Mouse (Mus musculus): ENCODE results near the gene Sgpp1. TPM values are rescaled to one million over a fixed set of nuclear protein-coding genes. Genes with fewer than 3 reads are reported as not detected.
"Not testable (repeated sequence)": the region's sequence is repeated elsewhere in the genome, so short reads cannot be mapped to it uniquely, and the experiment has no call there.

Gene Sgpp1
- polyA plus RNA-seq, 1 experiment from 2014 or later, result 15.3 TPM

DNA sequence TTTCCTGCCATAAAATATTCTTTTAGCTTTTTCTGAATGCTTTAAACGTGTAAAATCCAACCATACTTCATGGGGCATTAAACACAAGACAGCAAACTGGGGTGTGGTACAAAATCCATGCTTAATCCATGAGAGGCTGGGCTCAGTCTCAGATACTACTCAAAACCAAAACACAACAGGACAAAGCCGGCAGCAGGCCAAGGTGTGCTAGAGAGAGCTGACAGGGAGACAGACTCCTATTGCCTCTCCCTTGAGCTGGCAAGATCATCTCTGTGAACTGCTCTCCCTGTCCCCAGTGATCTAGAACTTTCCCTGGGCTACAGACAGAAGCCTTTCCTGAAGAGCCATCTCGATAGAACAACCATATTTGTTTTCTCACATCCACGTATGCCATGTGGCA, 5.1 kb downstream of the Sgpp1 start:
- Histone ChIP-seq H3K9me3 (no peaks in the 10 kb centered on the region), H3K9ac (no peak overlapping the region), H3K36me3 (peaks cover 7% of the 10 kb centered on the region), H3K27ac (no peak overlapping the region), H3K4me1 (peaks cover 6% of the 10 kb centered on the region), H3K4me3 (no peak overlapping the region), H3K27me3 (no peaks in the 10 kb centered on the region), H3K4me2 (replicated peaks) (no peak overlapping the region)
- 75% methylated on average over 4 of the region's 4 CpGs for WGBS
- no peak for ATAC-seq (ENCODE audit: insufficient number of reproducible peaks, insufficient read depth, low FRiP score, low TSS enrichment)

GRCm38 (mm10) chr12:75729876-75730275, 5.7 kb downstream of the Sgpp1 start:
- 59% methylated on average over 1 of the region's 1 CpGs for WGBS
- Histone ChIP-seq H3K36me3 (peaks cover 7% of the 10 kb centered on the region), H3K27ac (no peak overlapping the region), H3K4me3 (no peak overlapping the region), H3K4me2 (replicated peaks) (no peak overlapping the region), H3K9me3 (no peaks in the 10 kb centered on the region), H3K4me1 (peaks cover 6% of the 10 kb centered on the region), H3K27me3 (no peaks in the 10 kb centered on the region), H3K9ac (no peak overlapping the region)
- no peak for ATAC-seq (ENCODE audit: insufficient number of reproducible peaks, insufficient read depth, low FRiP score, low TSS enrichment)

GRCm38 (mm10) chr12:75727333-75728125, 8.0 kb downstream of the Sgpp1 start:
- no peak overlapping the region for H3K27ac ChIP-seq
- no peak for ATAC-seq (ENCODE audit: insufficient number of reproducible peaks, insufficient read depth, low FRiP score, low TSS enrichment)
- 92% methylated on average over 15 of the region's 15 CpGs for WGBS
- H3K4me3 ChIP-seq, result no peak overlapping the region
- no peaks in the 10 kb centered on the region for H3K4me1 ChIP-seq
- no peak overlapping the region for H3K4me2 ChIP-seq (replicated peaks)
- no peaks in the 10 kb centered on the region for H3K9me3 ChIP-seq
- no peak overlapping the region for H3K9ac ChIP-seq
- H3K27me3 ChIP-seq, result no peaks in the 10 kb centered on the region
- peaks cover 7% of the 10 kb centered on the region for H3K36me3 ChIP-seq

GRCm38 (mm10) chr12:75726349-75726861, 9.1 kb downstream of the Sgpp1 start:
- no peaks in the 10 kb centered on the region for H3K9me3 ChIP-seq
- no peak overlapping the region for H3K27ac ChIP-seq
- 78% methylated on average over 8 of the region's 8 CpGs for WGBS
- no peak overlapping the region for H3K4me2 ChIP-seq (replicated peaks)
- H3K36me3 ChIP-seq, result peaks cover 7% of the 10 kb centered on the region
- ATAC-seq (ENCODE audit: insufficient number of reproducible peaks, insufficient read depth, low FRiP score, low TSS enrichment), result no peak
- H3K4me3 ChIP-seq, result no peak overlapping the region
- no peaks in the 10 kb centered on the region for H3K27me3 ChIP-seq
- no peaks in the 10 kb centered on the region for H3K4me1 ChIP-seq
- H3K9ac ChIP-seq, result no peak overlapping the region

- no peak overlapping the region for H3K27ac ChIP-seq
- no peak overlapping the region for H3K9ac ChIP-seq
- ATAC-seq (ENCODE audit: insufficient number of reproducible peaks, insufficient read depth, low FRiP score, low TSS enrichment), result no peak
- H3K27me3 ChIP-seq, result no peaks in the 10 kb centered on the region
- WGBS, result 89% methylated on average over 14 of the region's 14 CpGs
- no peaks in the 10 kb centered on the region for H3K9me3 ChIP-seq
- no peak overlapping the region for H3K4me2 ChIP-seq (replicated peaks)
- H3K4me3 ChIP-seq, result no peak overlapping the region
- H3K4me1 ChIP-seq, result no peaks in the 10 kb centered on the region
- peaks cover 7% of the 10 kb centered on the region for H3K36me3 ChIP-seq
Observed at GRCm38 (mm10) chr12:75724621-75725324, 10.8 kb downstream of the Sgpp1 start.

DNA sequence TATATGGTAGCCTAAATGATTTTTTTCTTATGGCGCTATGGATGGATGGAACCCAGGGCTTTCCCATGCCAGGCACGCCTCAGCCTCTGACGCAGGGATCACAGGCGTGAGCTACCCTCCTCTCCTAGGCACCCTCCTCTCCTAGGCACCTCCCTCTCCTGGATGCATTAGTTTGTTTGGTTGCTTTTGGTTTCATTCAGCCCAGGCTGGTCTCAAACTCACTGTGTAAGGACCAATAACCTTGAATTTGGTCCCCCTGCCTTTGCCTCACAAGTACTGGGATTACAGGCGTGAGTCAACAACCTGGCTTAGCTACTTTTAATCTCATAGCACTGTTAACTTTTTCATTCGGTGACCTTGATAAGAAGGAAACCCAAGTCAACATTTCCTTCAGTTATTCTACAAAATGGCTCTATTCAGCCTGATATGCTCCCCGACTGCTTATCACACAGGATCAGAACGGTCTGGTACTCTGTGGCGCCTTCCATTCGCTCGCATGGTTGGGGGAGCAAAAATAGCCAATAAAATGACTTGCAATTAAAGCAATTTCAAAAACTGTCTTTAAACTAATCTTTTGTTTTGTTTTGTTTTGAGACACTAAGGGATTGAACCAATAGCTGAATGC, 11.6 kb downstream of the Sgpp1 start:
- Histone ChIP-seq H3K9ac (no peak overlapping the region), H3K36me3 (peaks cover 7% of the 10 kb centered on the region), H3K27ac (no peak overlapping the region), H3K9me3 (no peaks in the 10 kb centered on the region), H3K4me2 (replicated peaks) (no peak overlapping the region), H3K4me3 (no peak overlapping the region), H3K4me1 (no peaks in the 10 kb centered on the region), H3K27me3 (no peaks in the 10 kb centered on the region)
- WGBS, result 90% methylated on average over 11 of the region's 11 CpGs
- no peak for ATAC-seq (ENCODE audit: insufficient number of reproducible peaks, insufficient read depth, low FRiP score, low TSS enrichment)

- H3K27me3 ChIP-seq, result no peaks in the 10 kb centered on the region
- no peak overlapping the region for H3K9ac ChIP-seq
- 19% methylated on average over 4 of the region's 4 CpGs for WGBS
- no peak overlapping the region for H3K27ac ChIP-seq
- H3K4me3 ChIP-seq, result no peak overlapping the region
- no peak overlapping the region for H3K4me2 ChIP-seq (replicated peaks)
- H3K36me3 ChIP-seq, result no peaks in the 10 kb centered on the region
- H3K9me3 ChIP-seq, result no peaks in the 10 kb centered on the region
- H3K4me1 ChIP-seq, result no peaks in the 10 kb centered on the region
- ATAC-seq (ENCODE audit: insufficient number of reproducible peaks, insufficient read depth, low FRiP score, low TSS enrichment), result no peak
Observed at GRCm38 (mm10) chr12:75721941-75722340, 13.6 kb downstream of the Sgpp1 start.

- no peak overlapping the region for H3K9ac ChIP-seq
- no peaks in the 10 kb centered on the region for H3K27me3 ChIP-seq
- H3K9me3 ChIP-seq, result no peaks in the 10 kb centered on the region
- H3K27ac ChIP-seq, result no peak overlapping the region
- no peaks in the 10 kb centered on the region for H3K4me1 ChIP-seq
- H3K36me3 ChIP-seq, result no peaks in the 10 kb centered on the region
- 61% methylated on average over 9 of the region's 9 CpGs for WGBS
- H3K4me2 ChIP-seq (replicated peaks), result no peak overlapping the region
- H3K4me3 ChIP-seq, result no peak overlapping the region
- no peak for ATAC-seq (ENCODE audit: insufficient number of reproducible peaks, insufficient read depth, low FRiP score, low TSS enrichment)
Observed at GRCm38 (mm10) chr12:75721006-75721405, 14.5 kb downstream of the Sgpp1 start.

DNA sequence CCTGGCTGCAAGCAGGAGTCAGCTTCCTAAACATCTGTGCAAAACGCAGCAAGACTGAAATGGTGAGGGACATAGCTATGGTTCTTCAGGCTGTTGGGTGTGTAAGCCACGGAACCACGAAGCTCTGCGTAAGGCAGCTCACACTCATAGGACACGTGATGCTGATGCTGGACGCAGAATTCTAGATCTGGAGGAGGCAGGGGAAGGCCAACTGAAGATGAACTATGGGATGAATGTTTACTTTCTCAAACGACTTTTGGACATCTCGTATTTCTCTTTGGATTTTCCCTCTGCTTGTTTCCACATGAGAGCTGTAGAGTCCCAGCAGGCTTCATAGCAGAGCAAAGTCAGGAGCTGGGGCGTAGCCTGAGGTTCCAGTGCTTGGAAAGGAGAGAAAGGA, 21.9 kb downstream of the Sgpp1 start:
- Histone ChIP-seq H3K4me1 (no peaks in the 10 kb centered on the region), H3K27me3 (no peaks in the 10 kb centered on the region), H3K27ac (no peak overlapping the region), H3K9ac (no peak overlapping the region), H3K9me3 (no peaks in the 10 kb centered on the region), H3K36me3 (no peaks in the 10 kb centered on the region), H3K4me3 (no peak overlapping the region), H3K4me2 (replicated peaks) (no peak overlapping the region)
- 77% methylated on average over 9 of the region's 9 CpGs for WGBS
- no peak for ATAC-seq (ENCODE audit: insufficient number of reproducible peaks, insufficient read depth, low FRiP score, low TSS enrichment)

DNA sequence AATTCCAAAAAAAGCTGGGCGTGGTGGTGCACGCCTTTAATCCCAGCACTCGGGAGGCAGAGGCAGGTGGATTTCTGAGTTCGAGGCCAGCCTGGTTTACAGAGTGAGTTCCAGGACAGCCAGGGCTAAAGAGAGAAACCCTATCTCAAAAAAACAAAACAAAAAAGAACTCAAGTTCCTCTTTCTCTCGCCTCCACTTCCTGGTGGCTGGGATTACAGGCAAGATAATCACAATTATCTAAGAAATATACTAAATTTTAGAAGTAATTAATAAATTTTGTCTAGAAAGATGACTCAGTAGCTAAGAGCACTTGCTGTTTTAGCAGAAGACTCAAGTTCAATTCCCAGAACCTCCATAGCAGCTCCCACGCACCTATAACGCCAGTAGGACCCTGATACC, 22.6 kb downstream of the Sgpp1 start:
- 93% methylated on average over 7 of the region's 7 CpGs for WGBS
- H3K27me3 ChIP-seq; H3K27ac ChIP-seq; H3K36me3 ChIP-seq; H3K9me3 ChIP-seq; H3K4me2 ChIP-seq (replicated peaks); ATAC-seq (ENCODE audit: insufficient number of reproducible peaks, insufficient read depth, low FRiP score, low TSS enrichment); H3K4me3 ChIP-seq; H3K4me1 ChIP-seq; H3K9ac ChIP-seq: not testable (repeated sequence)

- ATAC-seq (ENCODE audit: insufficient number of reproducible peaks, insufficient read depth, low FRiP score, low TSS enrichment), result no peak
- Histone ChIP-seq H3K4me3 (no peak overlapping the region), H3K27me3 (no peaks in the 10 kb centered on the region), H3K36me3 (no peaks in the 10 kb centered on the region), H3K9me3 (no peaks in the 10 kb centered on the region), H3K27ac (no peak overlapping the region), H3K4me2 (replicated peaks) (no peak overlapping the region), H3K9ac (no peak overlapping the region), H3K4me1 (no peaks in the 10 kb centered on the region)
- 83% methylated on average over 9 of the region's 9 CpGs for WGBS
Observed at GRCm38 (mm10) chr12:75710596-75711376, 24.7 kb downstream of the Sgpp1 start.
